Mouse (Mus musculus) CH12.LX (cell line): ENCODE results near the gene Scfd2.

Source experiments
- CTCF ChIP-seq, 2 experiments: IDR thresholded peaks in 1 of 2; conservative IDR thresholded peaks in 1 of 2; 2 replicates each; pipeline ENCODE4 v1.5.1; 2011 to 2012; ENCODE audit warnings: low read depth in 2 of 2, low read length in 2 of 2, improper control_type of control experiment in 1 of 2, inconsistent platforms in 1 of 2, mild to moderate bottlenecking in 1 of 2, moderate library complexity in 1 of 2
- NELFE ChIP-seq: IDR thresholded peaks from 2 replicates; pipeline ENCODE4 v1.6.1; 2011; ENCODE audit warnings: low read depth, low read length, improper control_type of control experiment
- USF1 ChIP-seq: IDR thresholded peaks from 2 replicates; pipeline ENCODE4 v1.6.1; 2014; ENCODE audit warnings: low read depth, mild to moderate bottlenecking, inconsistent platforms, low read length, improper control_type of control experiment

- TF ChIP-seq CTCF (conservative IDR thresholded peaks at IDR 0.05 in 1 of 2, IDR thresholded peaks at IDR 0.05 in 1 of 2; ENCODE audit: low read depth in 2 of 2, low read length in 2 of 2) (no peak), NELFE (no peak), USF1 (no peak)
These were observed 76.5 kb downstream of the Scfd2 start for GRCm38 (mm10) chr5:74455094-74455493.
